Mouse (Mus musculus) neural tube, embryonic 11.5 days (tissue): ENCODE data around the gene Muc1. TPM values are rescaled to one million over a fixed set of nuclear protein-coding genes. Genes with fewer than 3 reads are reported as not detected.

ENCODE experiments used
- ATAC-seq: fragments of 200-750 bp; cut with Nextera tagmentation; 2 replicates; pipeline ENCODE4 v1.8.0; 2017; ENCODE audit warnings: moderate number of reproducible peaks, mild to moderate bottlenecking, moderate TSS enrichment, moderate library complexity; ENCODE audit not compliant: insufficient read depth, low FRiP score, low TSS enrichment
- DNase-seq: peaks from one replicate; pipeline ENCODE4 v3.0.0-alpha.2; 2015; ENCODE audit warnings: low spot score
- H3K27ac ChIP-seq: fragments of 300-500 bp; sonication (generic); 2 replicates; pipeline ENCODE4 v1.5.1; 2014; ENCODE audit warnings: low read depth, mild to moderate bottlenecking, low read length
- H3K27me3 ChIP-seq: fragments of 300-500 bp; sonication (generic); 2 replicates; pipeline ENCODE4 v1.6.1; 2014; ENCODE audit warnings: mild to moderate bottlenecking, low read length, mixed read lengths; ENCODE audit not compliant: control insufficient read depth, insufficient read depth
- H3K36me3 ChIP-seq: fragments of 300-500 bp; sonication (generic); 2 replicates; pipeline ENCODE4 v1.6.1; 2014; ENCODE audit warnings: mild to moderate bottlenecking, low read length, moderate library complexity, mixed read lengths; ENCODE audit not compliant: control insufficient read depth, insufficient read depth
- H3K4me1 ChIP-seq: fragments of 300-500 bp; sonication (generic); 2 replicates; pipeline ENCODE4 v1.6.1; 2014; ENCODE audit warnings: low read length, mixed read lengths; ENCODE audit not compliant: control insufficient read depth, insufficient read depth
- H3K4me2 ChIP-seq: fragments of 300-500 bp; sonication (generic); 2 replicates; pipeline ENCODE4 v1.6.1; 2014; ENCODE audit warnings: low read depth, mild to moderate bottlenecking, moderate library complexity
- H3K4me3 ChIP-seq: fragments of 300-500 bp; sonication (generic); 2 replicates; pipeline ENCODE4 v1.5.1; 2014; ENCODE audit warnings: low read depth, low read length
- H3K9ac ChIP-seq: fragments of 300-500 bp; sonication (generic); 2 replicates; pipeline ENCODE4 v1.6.1; 2014; ENCODE audit warnings: mild to moderate bottlenecking, low read length
- H3K9me3 ChIP-seq: fragments of 300-500 bp; sonication (generic); 2 replicates; pipeline ENCODE4 v1.6.1; 2016; ENCODE audit warnings: low read length; ENCODE audit not compliant: control insufficient read depth
- WGBS: fragments of 180-500 bp; shearing (Covaris S2); extraction: QIAGEN DNeasy Blood & Tissue Kit; methylation state at CpG from one replicate; pipeline ENCODE4 v1.1.7; 2014; 5-methylcytosine and 5-hydroxymethylcytosine counted together
- polyA plus RNA-seq: library from polyadenylated mRNA; unstranded; fragments of >200 nt; fragmentation: Nextera tagmentation; extraction: Ambion mirVana; gene quantifications from 2 replicates; pipeline ENCODE4 v1.2.1, GENCODE M21; 2014

Gene Muc1
- polyA plus RNA-seq, 1 experiment from 2014 or later = 1.8 TPM

GRCm38 (mm10) chr3:89277281-89278021, 48.6 kb downstream of the Muc1 start:
- Histone ChIP-seq H3K9ac (no peak overlapping the region), H3K36me3 (no peaks in the 10 kb centered on the region), H3K27ac (no peak overlapping the region), H3K4me2 (peak overlapping the region; percentile 19; the same call in 1 of the 2 replicates), H3K9me3 (no peaks in the 10 kb centered on the region), H3K4me3 (peak overlapping the region; percentile 6; the same call in 1 of the 2 replicates), H3K27me3 (peaks cover 27% of the 10 kb centered on the region), H3K4me1 (peaks cover 14% of the 10 kb centered on the region)
- WGBS = 48% methylated on average over 14 of the region's 14 CpGs
- ATAC-seq (no peak), DNase-seq (no peak)

- H3K4me1 ChIP-seq = peaks cover 14% of the 10 kb centered on the region
- H3K36me3 ChIP-seq = no peaks in the 10 kb centered on the region
- WGBS = 44% methylated on average over 7 of the region's 7 CpGs
- DNase-seq (no peak), ATAC-seq (no peak)
- H3K27ac ChIP-seq = no peak overlapping the region
- no peak overlapping the region for H3K9ac ChIP-seq
- peak overlapping the region; percentile 6; the same call in 1 of the 2 replicates for H3K4me3 ChIP-seq
- H3K27me3 ChIP-seq = peaks cover 27% of the 10 kb centered on the region
- H3K9me3 ChIP-seq = no peaks in the 10 kb centered on the region
- peak overlapping the region; percentile 19; the same call in 1 of the 2 replicates for H3K4me2 ChIP-seq
These were observed 49.2 kb downstream of the Muc1 start for GRCm38 (mm10) chr3:89278107-89278506.

- DNase-seq = no peak
- ATAC-seq = no peak
- Histone ChIP-seq H3K36me3 (no peaks in the 10 kb centered on the region), H3K27me3 (peaks cover 27% of the 10 kb centered on the region), H3K4me2 (peak overlapping the region; percentile 94), H3K9ac (no peak overlapping the region; the same call in 1 of the 2 replicates), H3K4me1 (peaks cover 14% of the 10 kb centered on the region), H3K9me3 (no peaks in the 10 kb centered on the region), H3K27ac (no peak overlapping the region), H3K4me3 (peak overlapping the region; percentile 41)
- 10% methylated on average over 8 of the region's 8 CpGs for WGBS
These were observed 49.8 kb downstream of the Muc1 start for GRCm38 (mm10) chr3:89278643-89279042.

- peak overlapping the region; percentile 41 for H3K4me3 ChIP-seq
- ATAC-seq (peak; percentile 64), DNase-seq (peak; percentile 80)
- no peak overlapping the region for H3K27ac ChIP-seq
- no peaks in the 10 kb centered on the region for H3K36me3 ChIP-seq
- H3K9me3 ChIP-seq = no peaks in the 10 kb centered on the region
- peaks cover 27% of the 10 kb centered on the region for H3K27me3 ChIP-seq
- peak overlapping the region; percentile 94 for H3K4me2 ChIP-seq
- peaks cover 14% of the 10 kb centered on the region for H3K4me1 ChIP-seq
- peak overlapping the region; percentile 58 for H3K9ac ChIP-seq
- under 1% methylated on average over 35 of the region's 35 CpGs for WGBS
These were observed 50.5 kb downstream of the Muc1 start for GRCm38 (mm10) chr3:89279153-89279890.

- ATAC-seq = peak; percentile 36; the same call in 1 of the 2 replicates
- Histone ChIP-seq H3K36me3 (no peaks in the 10 kb centered on the region), H3K27me3 (peaks cover 27% of the 10 kb centered on the region), H3K27ac (no peak overlapping the region), H3K4me3 (peak overlapping the region; percentile 41), H3K4me2 (peak overlapping the region; percentile 94), H3K9me3 (no peaks in the 10 kb centered on the region), H3K4me1 (peaks cover 14% of the 10 kb centered on the region), H3K9ac (peak overlapping the region; percentile 58)
- peak; percentile 36 for DNase-seq
- WGBS = under 1% methylated on average over 29 of the region's 29 CpGs
These were observed 51.3 kb downstream of the Muc1 start for GRCm38 (mm10) chr3:89280050-89280605.

- Histone ChIP-seq H3K4me3 (peak within 1 kb of the TSS; percentile 41), H3K9me3 (no peaks in the 10 kb centered on the region), H3K36me3 (no peaks in the 10 kb centered on the region), H3K4me1 (peaks cover 14% of the 10 kb centered on the region), H3K27me3 (peaks cover 27% of the 10 kb centered on the region), H3K27ac (no peak within 1 kb of the TSS), H3K9ac (peak within 1 kb of the TSS; percentile 58), H3K4me2 (peak within 1 kb of the TSS; percentile 94)
- peak; percentile 31; the same call in 1 of the 2 replicates for ATAC-seq
- WGBS = under 1% methylated on average over 52 of the region's 52 CpGs
- DNase-seq = peak; percentile 63
These were observed 52.0 kb downstream of the Muc1 start, which contains the start of gene Efna1 for GRCm38 (mm10) chr3:89280606-89281511. Gene Efna1, minus strand, starts transcription at chr3:89281142.

GRCm38 (mm10) chr3:89281579-89282290, 52.9 kb downstream of the Muc1 start:
- peak overlapping the region; percentile 94 for H3K4me2 ChIP-seq
- 11% methylated on average over 20 of the region's 20 CpGs for WGBS
- H3K27ac ChIP-seq = no peak overlapping the region
- DNase-seq = peak; percentile 86
- no peak for ATAC-seq
- peaks cover 27% of the 10 kb centered on the region for H3K27me3 ChIP-seq
- H3K9me3 ChIP-seq = no peaks in the 10 kb centered on the region
- no peak overlapping the region for H3K4me3 ChIP-seq
- no peak overlapping the region; the same call in 1 of the 2 replicates for H3K9ac ChIP-seq
- peaks cover 14% of the 10 kb centered on the region for H3K4me1 ChIP-seq
- H3K36me3 ChIP-seq = no peaks in the 10 kb centered on the region
